ENCODE assay signal across 18 mouse cellular contexts in genomic region chr17:32377137-32377536, GRCm38 (mm10). TPM values are rescaled to one million over a fixed set of nuclear protein-coding genes. Genes with fewer than 3 reads are reported as not detected.
DNase-seq lines count a peak whose midpoint lies in the region; ATAC-seq lines count a peak whose summit lies in the region.
"Had no signal": no experiment of that assay in that cellular context is flagged by ENCODE, and none has a peak within 500 bp of the region (broad histone marks: within the 10 kb centered on the region; RNA-seq: fewer than 3 reads in every experiment).

No protein-coding gene starts in this region.

- no peaks in the 10 kb centered on the region for H3K9me3 ChIP-seq in heart, embryonic 10.5 days
- H3K9me3 ChIP-seq in liver, embryonic 13.5 days (replicated peaks), result no peaks in the 10 kb centered on the region
- H3K9me3 ChIP-seq in neural tube, embryonic 15.5 days (replicated peaks), result no peaks in the 10 kb centered on the region
- H3K9me3 ChIP-seq: hindbrain, embryonic 13.5 days; midbrain, embryonic 10.5 days; neural tube, embryonic 12.5 days had no signal

- H3K36me3 ChIP-seq in heart, embryonic 10.5 days, result peaks cover 27% of the 10 kb centered on the region
- peaks cover 23% of the 10 kb centered on the region for H3K36me3 ChIP-seq in liver, embryonic 13.5 days
- H3K36me3 ChIP-seq in neural tube, embryonic 15.5 days, result peaks cover 51% of the 10 kb centered on the region

- H3K9ac ChIP-seq in liver, embryonic 13.5 days, result peak overlapping the region; percentile 39; the same call in 1 of the 2 replicates
- no peak overlapping the region for H3K9ac ChIP-seq in neural tube, embryonic 15.5 days (replicated peaks)
- H3K9ac ChIP-seq: hindbrain, embryonic 13.5 days; neural tube, embryonic 12.5 days had no signal

- WGBS in heart, embryonic 10.5 days, result 78% methylated on average over 9 of the region's 9 CpGs
- 56% methylated on average over 9 of the region's 9 CpGs for whole genome bisulfite sequencing in liver, embryonic 13.5 days (ENCODE audit: insufficient replicate concordance)
- 83% methylated on average over 9 of the region's 9 CpGs for whole genome bisulfite sequencing in neural tube, embryonic 15.5 days

- peaks cover 10% of the 10 kb centered on the region; the same call in 1 of the 2 replicates for H3K4me1 ChIP-seq in heart, embryonic 10.5 days
- H3K4me1 ChIP-seq in liver, embryonic 13.5 days (replicated peaks), result peaks cover 20% of the 10 kb centered on the region
- H3K4me1 ChIP-seq in neural tube, embryonic 15.5 days, result no peaks in the 10 kb centered on the region
- H3K4me1 ChIP-seq: neural tube, embryonic 12.5 days had no signal

- peak overlapping the region; percentile 33 for H3K4me2 ChIP-seq in liver, embryonic 13.5 days
- H3K4me2 ChIP-seq in neural tube, embryonic 15.5 days, result no peak overlapping the region
- H3K4me2 ChIP-seq: hindbrain, embryonic 13.5 days; neural tube, embryonic 12.5 days had no signal

- H3K27ac ChIP-seq in heart, embryonic 10.5 days, result no peak overlapping the region
- peak overlapping the region; percentile 50; the same call in 1 of the 2 replicates for H3K27ac ChIP-seq in liver, embryonic 13.5 days
- H3K27ac ChIP-seq in neural tube, embryonic 15.5 days (replicated peaks), result no peak overlapping the region
- H3K27ac ChIP-seq: hindbrain, embryonic 13.5 days; midbrain, embryonic 10.5 days; neural tube, embryonic 12.5 days had no signal

- peak; percentile 83 for ATAC-seq in liver, embryonic 13.5 days (ENCODE audit: low read depth)
- no peak for ATAC-seq in neural tube, embryonic 15.5 days (ENCODE audit: low FRiP score)
- ATAC-seq: activated CD4-positive, CD25-positive, alpha-beta regulatory T cell, adult 4 months; forebrain, embryonic 16.5 days; Patski had no signal

- DNase-seq in heart, adult 11 months, result peak; percentile 88
- DNase-seq in heart, embryonic 10.5 days (ENCODE audit: low spot score), result no peak
- DNase-seq in testis, postnatal 10 days (ENCODE audit: low spot score), result peak; percentile 40
- DNase-seq in testis, postnatal 14 days (ENCODE audit: low spot score), result no peak
- no peak for DNase-seq in liver, embryonic 13.5 days
- DNase-seq in lung, postnatal 14 days, result no peak
- DNase-seq: adrenal gland, postnatal 25 days; cerebellum, postnatal 25 days; heart, postnatal 10 days; thymus, adult 18-20 months had no signal

- H3K27me3 ChIP-seq in heart, embryonic 10.5 days (ENCODE audit: insufficient read depth, poor library complexity, severe bottlenecking), result no peaks in the 10 kb centered on the region
- no peaks in the 10 kb centered on the region for H3K27me3 ChIP-seq in liver, embryonic 13.5 days
- no peaks in the 10 kb centered on the region for H3K27me3 ChIP-seq in neural tube, embryonic 15.5 days (replicated peaks)
- H3K27me3 ChIP-seq: hindbrain, embryonic 13.5 days; neural tube, embryonic 12.5 days; Patski had no signal

- H3K4me3 ChIP-seq in heart, embryonic 10.5 days, result no peak overlapping the region
- H3K4me3 ChIP-seq in liver, embryonic 13.5 days (replicated peaks), result no peak overlapping the region
- no peak overlapping the region for H3K4me3 ChIP-seq in neural tube, embryonic 15.5 days (replicated peaks)
- H3K4me3 ChIP-seq: hindbrain, embryonic 13.5 days; midbrain, embryonic 10.5 days; neural tube, embryonic 12.5 days had no signal

RNA-seq across cellular contexts. Expression of gene Wiz, which starts 12.1 kb away (rescaled TPM):
- polyA plus RNA-seq in heart, embryonic 10.5 days (2016; fragmentation: Nextera tagmentation; extraction: Ambion mirVana), result 17.9 and 21.8 TPM in 2 replicates
- polyA plus RNA-seq in liver, embryonic 13.5 days (2015; fragmentation: Nextera tagmentation; extraction: Ambion mirVana), result 5.8 and 6.8 TPM in 2 replicates
- polyA plus RNA-seq in neural tube, embryonic 15.5 days (2015; fragmentation: Nextera tagmentation; extraction: Ambion mirVana), result 34.0 and 34.3 TPM in 2 replicates

RNA-seq across cellular contexts. Expression of gene Rasal3, which starts 26.2 kb away (rescaled TPM):
- polyA plus RNA-seq in heart, embryonic 10.5 days (2016; fragmentation: Nextera tagmentation; extraction: Ambion mirVana), result 1.2 and 2.3 TPM in 2 replicates
- polyA plus RNA-seq in liver, embryonic 13.5 days (2015; fragmentation: Nextera tagmentation; extraction: Ambion mirVana), result 3.5 and 3.6 TPM in 2 replicates
- polyA plus RNA-seq in neural tube, embryonic 15.5 days (2015; fragmentation: Nextera tagmentation; extraction: Ambion mirVana), result 0.55 and 11.3 TPM in 2 replicates
- polyA plus RNA-seq: C2C12, Patski had no signal

RNA-seq across cellular contexts. Expression of gene Akap8l, which starts 26.7 kb away (rescaled TPM):
- 84.7 and 88.6 TPM in 2 replicates for polyA plus RNA-seq in heart, embryonic 10.5 days (2016; fragmentation: Nextera tagmentation; extraction: Ambion mirVana)
- 35.4 and 36.9 TPM in 2 replicates for polyA plus RNA-seq in liver, embryonic 13.5 days (2015; fragmentation: Nextera tagmentation; extraction: Ambion mirVana)
- 146 and 170 TPM in 2 replicates for polyA plus RNA-seq in neural tube, embryonic 15.5 days (2015; fragmentation: Nextera tagmentation; extraction: Ambion mirVana)

RNA-seq across cellular contexts. Expression of gene Pglyrp2, which starts 46.8 kb away (rescaled TPM):
- 0.09 and 0.40 TPM in 2 replicates for polyA plus RNA-seq in heart, embryonic 10.5 days (2016; fragmentation: Nextera tagmentation; extraction: Ambion mirVana)
- 2.3 and 2.6 TPM in 2 replicates for polyA plus RNA-seq in liver, embryonic 13.5 days (2015; fragmentation: Nextera tagmentation; extraction: Ambion mirVana)
- polyA plus RNA-seq in neural tube, embryonic 15.5 days (2015; fragmentation: Nextera tagmentation; extraction: Ambion mirVana), result 4.0 TPM in 1 of 2 replicates, not detected in the other
- polyA plus RNA-seq: C2C12; forebrain, embryonic 16.5 days; midbrain, embryonic 10.5 days; neural tube, embryonic 12.5 days; Patski had no signal

RNA-seq across cellular contexts. Expression of gene Akap8, which starts 56.1 kb away (rescaled TPM):
- 100 and 115 TPM in 2 replicates for polyA plus RNA-seq in heart, embryonic 10.5 days (2016; fragmentation: Nextera tagmentation; extraction: Ambion mirVana)
- 40.5 and 47.9 TPM in 2 replicates for polyA plus RNA-seq in liver, embryonic 13.5 days (2015; fragmentation: Nextera tagmentation; extraction: Ambion mirVana)
- polyA plus RNA-seq in neural tube, embryonic 15.5 days (2015; fragmentation: Nextera tagmentation; extraction: Ambion mirVana), result 100 and 101 TPM in 2 replicates

Comparison
In these comparisons a context has a peak if more than half of its experiments do, and no peak if none do; other contexts are left out.
1. DNase-seq: peak in heart, adult 11 months (single experiment) and testis, postnatal 10 days (single experiment); none in heart, embryonic 10.5 days (single experiment), testis, postnatal 14 days (single experiment), liver, embryonic 13.5 days (single experiment) and lung, postnatal 14 days (single experiment).